Mouse (Mus musculus): Measurements from ENCODE around the gene Nlrp3. TPM values are rescaled to one million over a fixed set of nuclear protein-coding genes. Genes with fewer than 3 reads are reported as not detected.
"Not testable (repeated sequence)": the region's sequence is repeated elsewhere in the genome, so short reads cannot be mapped to it uniquely, and the experiment has no call there.

The Nlrp3 gene
- total RNA-seq, 2 experiments from 2014 or later, result 0.64 to 0.92 TPM

GRCm38 (mm10) chr11:59530870-59531535, 10.4 kb upstream of the Nlrp3 start:
- DNase-seq (ENCODE audit: extremely low spot score in 1 of 2, low spot score in 1 of 2), result no peak

DNA sequence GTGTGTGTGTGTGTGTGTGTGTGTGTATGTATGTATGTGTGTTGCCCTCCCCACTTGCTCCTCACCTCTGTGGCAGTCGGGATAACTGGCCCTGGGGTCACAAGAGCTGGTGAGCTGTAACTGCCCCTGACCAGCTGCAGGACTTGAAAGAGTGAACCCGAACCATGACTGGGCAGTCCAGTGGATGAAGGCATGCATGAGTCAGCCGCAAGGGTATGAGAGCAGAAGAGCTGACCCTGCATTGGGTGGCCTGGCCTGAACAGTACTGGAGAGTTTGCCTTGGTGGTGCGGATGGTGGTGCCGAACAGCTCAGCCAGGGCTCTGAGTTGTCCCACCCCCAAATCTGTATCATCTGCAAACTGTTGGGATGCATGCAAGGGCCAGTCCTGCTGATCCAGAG, 9.8 kb upstream of the Nlrp3 start:
- no peak for DNase-seq (ENCODE audit: extremely low spot score in 1 of 2, low spot score in 1 of 2)

GRCm38 (mm10) chr11:59537218-59538130, 3.9 kb upstream of the Nlrp3 start:
- peak in 1 of 2 experiments; percentile 24 for DNase-seq (ENCODE audit: extremely low spot score in 1 of 2, low spot score in 1 of 2)

DNA sequence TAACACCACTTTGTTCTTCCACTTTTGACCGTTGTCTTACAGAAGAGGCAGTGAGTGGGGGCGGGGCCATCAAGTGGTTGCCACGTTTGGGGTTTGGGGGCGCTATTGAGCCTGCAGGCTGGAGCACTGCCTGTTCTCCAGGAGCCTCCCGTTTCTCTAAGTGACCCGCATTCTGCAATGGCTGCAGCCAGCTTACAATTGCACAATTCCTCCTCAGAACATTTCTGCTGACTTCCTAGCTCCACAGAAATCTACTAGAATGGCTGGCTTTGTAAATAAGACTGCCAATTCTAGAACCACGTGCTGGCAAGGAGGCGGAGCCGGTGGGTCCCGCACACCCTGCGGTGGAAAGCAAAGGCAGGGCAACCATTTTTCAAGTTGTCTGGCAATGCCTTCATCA, 3.0 kb upstream of the Nlrp3 start:
- DNase-seq (ENCODE audit: extremely low spot score in 1 of 2, low spot score in 1 of 2), result peak in 1 of 2 experiments; percentile 49

DNA sequence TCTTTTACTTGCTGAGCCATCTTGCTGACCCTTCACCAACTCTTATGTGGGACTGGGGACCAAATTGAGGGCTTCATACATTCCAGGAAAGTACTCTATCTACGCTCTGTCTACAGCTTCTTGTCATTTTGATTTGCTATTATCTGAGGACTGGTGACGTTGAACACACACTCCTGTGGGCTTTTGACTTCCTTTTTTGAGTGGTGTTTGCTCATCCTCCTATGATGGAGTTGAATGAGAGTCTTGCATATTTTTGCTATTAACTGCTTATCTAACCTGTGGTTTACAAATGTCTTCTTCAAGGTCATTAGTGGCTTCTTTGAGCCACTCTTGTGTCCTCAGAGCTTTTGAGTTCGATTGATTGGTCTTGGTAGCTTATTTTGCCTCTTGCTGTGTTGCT, 1.2 kb upstream of the Nlrp3 start:
- no peak for DNase-seq (ENCODE audit: extremely low spot score in 1 of 2, low spot score in 1 of 2)

- DNase-seq (ENCODE audit: extremely low spot score in 1 of 2, low spot score in 1 of 2), result no peak
Measured at GRCm38 (mm10) chr11:59542442-59542841, 1.1 kb downstream of the Nlrp3 start.

DNA sequence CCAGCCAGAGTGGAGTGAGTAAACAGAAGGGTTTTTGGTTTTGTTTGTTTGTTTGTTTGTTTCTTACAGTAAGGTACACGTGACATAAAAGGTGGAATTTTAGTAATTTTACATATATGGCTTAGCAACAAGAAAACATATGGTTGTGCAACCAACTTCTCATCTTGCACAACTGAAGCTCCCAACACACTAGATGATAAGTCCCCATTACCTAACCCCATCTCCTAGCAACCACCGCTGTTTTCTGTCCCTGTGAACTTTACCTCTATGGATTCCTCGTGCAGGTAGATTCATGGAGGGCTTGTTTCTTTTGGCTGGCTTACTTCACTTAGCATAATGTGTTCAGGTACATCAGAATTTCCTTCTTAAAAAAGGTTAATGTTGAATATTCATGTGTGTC, 2.0 kb downstream of the Nlrp3 start:
- no peak for DNase-seq (ENCODE audit: extremely low spot score in 1 of 2, low spot score in 1 of 2)

GRCm38 (mm10) chr11:59544005-59544404, 2.6 kb downstream of the Nlrp3 start:
- DNase-seq (ENCODE audit: extremely low spot score in 1 of 2, low spot score in 1 of 2), result no peak

- no peak for DNase-seq (ENCODE audit: extremely low spot score in 1 of 2, low spot score in 1 of 2)
Measured at GRCm38 (mm10) chr11:59554127-59554526, 12.8 kb downstream of the Nlrp3 start.

DNA sequence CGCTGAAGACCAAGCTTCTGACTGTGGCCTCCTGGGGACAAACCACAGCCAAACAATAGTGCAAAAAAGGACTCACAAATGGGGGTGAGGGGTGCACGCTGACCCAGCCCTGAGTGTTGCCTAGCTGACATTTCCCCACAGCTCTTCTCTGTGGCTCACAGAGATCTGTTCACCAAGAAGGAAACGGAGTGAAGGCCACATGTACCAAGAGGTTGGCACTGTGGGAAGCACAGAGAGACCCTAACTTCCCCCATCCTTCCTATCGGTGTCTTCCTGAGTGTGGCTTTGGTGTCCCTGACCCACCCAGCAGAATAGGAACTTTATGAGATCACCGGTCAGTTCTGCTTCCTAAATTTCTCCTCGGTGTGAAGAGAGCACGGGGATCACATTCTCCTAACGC, 13.2 kb downstream of the Nlrp3 start:
- DNase-seq (ENCODE audit: extremely low spot score in 1 of 2, low spot score in 1 of 2), result no peak

- DNase-seq (ENCODE audit: extremely low spot score in 1 of 2, low spot score in 1 of 2), result no peak
Measured at GRCm38 (mm10) chr11:59560906-59561305, 19.5 kb downstream of the Nlrp3 start.

DNA sequence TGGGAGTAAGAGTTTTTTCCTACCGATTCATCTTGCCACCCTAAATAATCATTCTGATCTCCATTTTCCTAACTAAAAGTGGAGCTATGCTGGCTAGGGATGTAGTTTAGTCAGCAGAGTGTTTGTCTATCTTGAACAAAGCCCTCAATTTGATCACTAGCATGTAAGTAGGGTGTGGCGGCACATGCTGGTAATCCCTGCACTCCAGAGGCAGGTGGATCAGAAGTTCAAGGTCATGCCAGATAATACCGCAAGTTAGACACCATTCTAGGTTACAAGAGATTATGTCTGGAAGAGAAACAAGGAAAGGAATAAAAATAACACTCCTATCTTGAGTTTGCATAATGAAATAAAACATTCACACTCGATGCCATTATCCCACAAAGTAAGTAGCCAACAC, 21.0 kb downstream of the Nlrp3 start:
- no peak for DNase-seq (ENCODE audit: extremely low spot score in 1 of 2, low spot score in 1 of 2)

DNA sequence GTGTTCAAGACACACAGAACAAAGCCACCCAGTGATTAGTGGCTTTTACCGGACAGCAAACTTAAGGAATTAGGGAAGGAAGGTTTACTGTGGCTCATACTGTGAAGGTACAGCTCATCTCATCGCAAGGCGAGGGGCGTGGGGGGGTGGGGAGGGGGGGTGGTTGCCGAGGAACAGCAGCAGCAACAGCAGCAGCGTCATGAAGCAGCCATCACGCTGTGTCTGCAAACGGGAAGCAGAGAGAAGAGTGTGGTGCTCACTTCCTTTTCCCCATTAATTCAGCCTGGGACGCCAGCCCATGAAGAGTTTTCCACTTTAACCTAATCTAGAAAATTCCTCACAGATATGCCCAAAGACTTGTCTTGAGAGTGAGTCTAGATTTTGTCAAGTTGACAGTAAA, 21.5 kb downstream of the Nlrp3 start:
- DNase-seq (ENCODE audit: extremely low spot score in 1 of 2, low spot score in 1 of 2), result no peak

DNA sequence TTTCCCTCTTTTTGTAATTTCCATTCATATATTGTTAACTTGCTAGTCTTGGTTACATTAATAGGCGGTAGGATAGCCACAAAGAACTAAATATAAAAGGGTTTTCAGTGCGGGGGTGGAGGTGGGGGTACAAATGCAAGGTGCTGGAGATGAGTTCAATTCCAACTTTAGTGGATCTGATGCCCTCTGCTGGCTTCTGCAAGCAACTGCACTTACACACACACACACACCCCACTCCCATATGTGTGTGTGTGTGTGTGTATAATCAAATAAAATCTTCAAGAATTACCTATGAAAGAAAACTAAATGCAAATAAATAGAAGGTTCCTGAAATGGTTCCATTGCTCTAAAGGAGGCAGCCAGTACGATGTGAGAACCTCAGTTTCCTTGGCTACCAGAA, 27.9 kb downstream of the Nlrp3 start:
- peak in 1 of 2 experiments; percentile 16 for DNase-seq (ENCODE audit: extremely low spot score in 1 of 2, low spot score in 1 of 2)

GRCm38 (mm10) chr11:59575726-59576125, 34.4 kb downstream of the Nlrp3 start:
- no peak for DNase-seq (ENCODE audit: extremely low spot score in 1 of 2, low spot score in 1 of 2)

DNA sequence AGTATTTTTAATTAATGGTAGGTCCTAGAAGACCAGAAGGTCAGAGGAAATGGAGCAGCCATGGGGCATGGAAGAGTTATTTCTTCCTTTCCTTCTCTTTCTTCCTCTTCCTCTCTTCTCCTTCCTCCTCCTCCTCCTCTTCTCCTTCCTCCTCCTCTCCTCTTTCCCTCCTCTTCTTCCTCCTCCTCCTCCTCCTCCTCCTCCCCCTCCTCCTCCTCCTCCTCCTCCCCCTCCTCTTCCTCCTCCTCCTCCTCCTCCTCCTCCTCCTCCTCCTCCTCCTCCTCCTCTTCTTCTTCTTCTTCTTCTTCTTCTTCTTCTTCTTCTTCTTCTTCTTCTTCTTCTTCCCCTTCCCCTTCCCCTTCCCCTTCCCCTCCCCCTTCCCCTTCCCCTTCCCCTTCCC, 34.8 kb downstream of the Nlrp3 start, which contains the start of gene Olfr222:
Olfr222 (minus strand) TSS at position 101 of the 400 bp plus-strand sequence.
- not testable (repeated sequence) for DNase-seq (ENCODE audit: extremely low spot score in 1 of 2, low spot score in 1 of 2)

- DNase-seq (ENCODE audit: extremely low spot score in 1 of 2, low spot score in 1 of 2), result no peak
Measured at GRCm38 (mm10) chr11:59584539-59584938, 43.2 kb downstream of the Nlrp3 start.

DNA sequence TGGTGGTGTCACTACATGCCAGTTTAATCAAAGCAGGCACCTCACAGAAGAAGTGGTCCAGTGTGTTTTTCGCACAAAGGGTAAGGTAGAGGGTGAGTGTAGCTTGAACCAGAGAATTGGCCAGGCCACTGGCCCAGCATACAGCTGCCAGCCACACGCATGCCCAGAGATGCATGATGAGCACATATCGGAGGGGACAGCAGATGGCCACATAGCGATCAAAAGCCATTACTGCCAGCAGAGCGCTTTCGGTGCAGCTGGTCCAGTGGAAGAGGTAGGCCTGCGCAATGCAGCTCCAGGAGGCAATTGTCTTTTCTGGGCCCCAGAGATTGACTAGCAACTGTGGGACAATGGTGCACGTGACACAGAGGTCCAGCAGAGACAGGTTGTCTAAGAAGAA, 48.1 kb downstream of the Nlrp3 start:
- DNase-seq (ENCODE audit: extremely low spot score in 1 of 2, low spot score in 1 of 2), result no peak

DNA sequence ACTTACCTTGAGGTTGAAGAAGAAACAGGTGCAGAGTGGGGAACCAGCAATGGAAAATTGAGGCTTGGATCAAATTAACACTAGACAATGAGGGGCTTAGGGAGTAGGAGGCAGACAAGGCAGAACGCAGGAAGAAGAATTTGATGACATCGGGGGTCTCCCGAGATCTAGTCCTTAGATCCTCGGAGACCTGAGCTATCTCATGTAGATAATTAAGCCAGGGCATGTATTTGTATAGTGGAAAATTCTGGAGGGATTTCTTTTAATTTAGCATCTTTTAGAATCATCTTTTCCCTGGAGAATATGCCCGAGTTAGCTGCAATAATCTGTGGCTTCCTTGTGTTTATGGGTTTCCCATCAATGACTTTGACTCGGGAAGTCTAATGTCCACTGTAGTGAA, 51.8 kb downstream of the Nlrp3 start, which contains the start of gene Olfr223:
Olfr223 (minus strand) TSS at position 101 of the 400 bp plus-strand sequence.
- DNase-seq (ENCODE audit: extremely low spot score in 1 of 2, low spot score in 1 of 2), result no peak

DNA sequence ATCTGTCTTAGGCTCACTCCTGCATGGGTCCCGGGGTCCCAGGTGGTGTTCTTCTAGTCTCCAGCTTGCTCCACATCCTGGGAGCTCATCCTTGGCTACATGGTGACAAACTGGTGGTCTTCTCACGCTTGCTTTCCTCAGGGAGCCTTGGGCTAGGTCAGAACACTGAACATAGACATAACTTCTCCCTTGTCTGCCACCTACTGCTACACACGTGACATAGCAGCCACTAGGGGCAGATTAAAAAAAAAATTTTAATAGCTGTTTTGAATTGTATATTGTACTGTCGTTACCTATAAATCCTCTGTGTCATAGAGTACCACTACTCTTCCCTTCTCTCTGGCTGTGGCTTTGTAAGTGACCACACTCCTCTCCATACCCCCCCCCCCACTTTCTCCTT, 54.7 kb downstream of the Nlrp3 start:
- no peak for DNase-seq (ENCODE audit: extremely low spot score in 1 of 2, low spot score in 1 of 2)

DNA sequence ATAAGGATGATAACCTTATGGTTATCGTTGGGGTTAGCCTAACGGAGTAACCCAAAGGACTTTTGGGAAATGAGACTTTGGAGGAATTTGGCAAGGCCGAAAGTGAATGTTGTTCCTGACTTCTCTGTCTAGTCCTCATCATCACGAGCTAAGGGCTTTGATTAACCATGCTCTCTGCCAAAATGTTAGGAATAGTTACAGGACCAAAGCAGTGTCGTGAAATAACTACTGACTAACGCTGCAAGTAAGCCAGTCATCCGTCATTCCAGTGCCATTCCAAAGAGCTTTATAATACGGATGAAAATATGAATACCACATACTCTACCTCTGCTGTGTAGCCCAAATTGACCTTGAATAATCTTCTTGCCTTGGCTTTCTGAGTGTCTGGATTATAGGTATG, 55.6 kb downstream of the Nlrp3 start:
- no peak for DNase-seq (ENCODE audit: extremely low spot score in 1 of 2, low spot score in 1 of 2)

DNA sequence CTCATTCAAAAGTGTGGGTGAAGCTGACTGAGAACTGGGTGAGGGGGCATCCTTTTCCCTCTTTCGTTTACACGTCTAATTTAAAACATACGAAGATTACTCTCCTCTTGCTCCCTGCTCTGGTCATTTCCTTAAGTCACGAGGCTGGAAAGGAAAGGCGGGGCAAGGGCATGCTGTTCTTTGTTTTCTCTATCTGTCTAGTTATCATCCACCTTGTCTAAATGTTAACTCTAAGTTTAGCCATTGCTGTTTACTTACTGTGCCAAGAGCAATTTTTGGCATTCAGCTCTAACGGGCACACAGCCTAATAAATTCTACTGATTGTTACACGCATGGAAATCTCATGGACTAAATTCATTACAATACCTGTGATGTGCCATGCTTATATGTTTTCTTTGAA, 57.8 kb downstream of the Nlrp3 start:
- DNase-seq (ENCODE audit: extremely low spot score in 1 of 2, low spot score in 1 of 2), result no peak

All from layer of hippocampus, postnatal 25 days (tissue).